Mouse (Mus musculus): Measurements from ENCODE around the gene Spint4. TPM values are rescaled to one million over a fixed set of nuclear protein-coding genes. Genes with fewer than 3 reads are reported as not detected.
"Not testable (repeated sequence)": the region's sequence is repeated elsewhere in the genome, so short reads cannot be mapped to it uniquely, and the experiment has no call there.

Spint4 gene
- polyA plus RNA-seq, 1 experiment: not detected

DNA sequence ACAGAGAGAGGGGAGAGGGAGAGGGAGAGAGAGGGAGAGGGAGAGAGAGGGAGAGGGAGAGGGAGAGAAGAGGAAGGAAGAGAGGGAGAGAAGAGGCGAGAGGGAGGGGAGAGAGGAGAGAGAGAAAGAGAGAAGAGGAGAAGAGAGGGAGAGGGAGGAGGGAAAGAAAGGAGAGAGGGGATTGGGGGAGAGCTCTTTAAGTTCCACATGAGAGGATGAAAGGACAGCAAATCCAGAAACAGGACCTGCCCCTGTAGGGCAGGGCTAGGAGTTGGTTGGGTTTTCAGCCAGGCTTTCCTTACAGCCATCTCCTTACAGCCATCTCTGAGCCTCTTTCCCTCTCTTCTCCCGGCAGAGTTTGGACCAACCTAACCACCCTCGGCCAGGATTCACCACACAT is 13.5 kb upstream of the Spint4 start, which contains the start of gene Wfdc13:
Gene Wfdc13, plus strand, starts transcription at position 301 of the 400 bp plus-strand sequence.
- TF ChIP-seq CTCF (IDR thresholded peaks at IDR 0.05; ENCODE audit: borderline replicate concordance, extremely low read depth, insufficient read depth, insufficient read length) (no peak), POLR2A (IDR thresholded peaks at IDR 0.05; ENCODE audit: borderline replicate concordance, extremely low read depth, insufficient read depth, insufficient read length, poor library complexity, severe bottlenecking) (no peak)
- DNase-seq (ENCODE audit: low read depth): no peak

DNA sequence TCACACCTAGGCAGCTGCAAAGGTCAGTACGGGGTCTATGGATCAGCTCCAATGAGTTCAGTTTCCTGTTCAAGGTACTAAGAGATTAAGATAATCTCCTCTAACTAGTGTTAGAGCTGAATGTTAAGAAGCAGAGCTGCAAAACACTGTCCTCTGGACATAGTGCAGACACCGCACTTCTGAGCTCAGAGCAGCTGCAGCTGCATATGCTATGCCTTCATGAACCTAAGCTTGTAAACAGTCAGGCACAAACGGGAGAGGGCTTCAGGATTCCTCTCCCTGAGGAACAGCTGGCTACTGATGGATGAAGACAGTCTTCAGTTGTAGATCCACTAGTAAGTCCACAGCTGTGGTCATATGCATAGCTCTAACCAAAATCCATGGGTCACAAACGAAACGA is 2.7 kb downstream of the Spint4 start:
- no peak for DNase-seq (ENCODE audit: low read depth)
- no peak for TF ChIP-seq POLR2A (IDR thresholded peaks at IDR 0.05; ENCODE audit: borderline replicate concordance, extremely low read depth, insufficient read depth, insufficient read length, poor library complexity, severe bottlenecking)
- no peak for TF ChIP-seq CTCF (IDR thresholded peaks at IDR 0.05; ENCODE audit: borderline replicate concordance, extremely low read depth, insufficient read depth, insufficient read length)

DNA sequence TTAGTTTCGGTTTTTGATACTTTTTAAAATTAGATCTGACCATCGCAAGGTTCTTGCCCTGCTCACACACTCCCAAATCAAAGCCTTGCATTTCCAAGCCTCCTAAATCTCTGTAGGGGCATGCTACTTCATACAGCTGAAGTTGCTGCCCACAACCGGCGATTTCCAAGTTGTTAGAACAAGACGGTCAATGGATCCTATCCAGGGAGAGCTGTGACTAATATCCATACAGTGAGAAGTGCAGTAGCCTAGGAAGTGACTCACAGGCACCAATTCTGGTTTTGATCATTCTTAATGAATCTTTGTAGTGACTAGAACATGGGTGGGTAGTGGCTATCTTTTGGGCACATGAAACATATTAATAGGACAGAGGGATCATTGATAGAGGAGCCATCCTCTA is 3.5 kb downstream of the Spint4 start:
- no peak for DNase-seq (ENCODE audit: low read depth)
- TF ChIP-seq POLR2A (IDR thresholded peaks at IDR 0.05; ENCODE audit: borderline replicate concordance, extremely low read depth, insufficient read depth, insufficient read length, poor library complexity, severe bottlenecking): no peak
- no peak for TF ChIP-seq CTCF (IDR thresholded peaks at IDR 0.05; ENCODE audit: borderline replicate concordance, extremely low read depth, insufficient read depth, insufficient read length)

DNA sequence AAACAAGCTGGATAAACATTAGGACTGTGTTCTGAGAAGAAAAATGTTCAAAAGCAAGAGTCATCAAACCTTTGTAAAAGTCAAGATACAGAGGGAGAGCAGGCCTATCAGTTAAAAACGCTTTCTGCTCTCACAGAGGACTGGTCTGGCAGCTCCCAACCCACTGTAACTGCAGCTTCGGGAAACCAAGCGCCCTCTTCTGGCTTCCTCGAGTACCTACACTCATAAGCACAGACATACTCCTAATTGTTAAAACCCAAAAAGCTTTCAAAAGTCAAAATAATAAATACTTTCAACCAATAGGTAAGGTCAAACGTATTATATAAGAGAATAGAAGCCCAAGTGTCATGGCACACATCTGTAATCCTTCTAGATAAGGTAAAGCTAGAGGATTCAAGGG is 5.9 kb downstream of the Spint4 start:
- TF ChIP-seq POLR2A (IDR thresholded peaks at IDR 0.05; ENCODE audit: borderline replicate concordance, extremely low read depth, insufficient read depth, insufficient read length, poor library complexity, severe bottlenecking) (no peak), CTCF (IDR thresholded peaks at IDR 0.05; ENCODE audit: borderline replicate concordance, extremely low read depth, insufficient read depth, insufficient read length) (no peak)
- DNase-seq (ENCODE audit: low read depth): no peak

- TF ChIP-seq POLR2A (IDR thresholded peaks at IDR 0.05; ENCODE audit: borderline replicate concordance, extremely low read depth, insufficient read depth, insufficient read length, poor library complexity, severe bottlenecking): no peak
- no peak for DNase-seq (ENCODE audit: low read depth)
These were observed 7.0 kb downstream of the Spint4 start for GRCm38 (mm10) chr2:164705328-164705727.

DNA sequence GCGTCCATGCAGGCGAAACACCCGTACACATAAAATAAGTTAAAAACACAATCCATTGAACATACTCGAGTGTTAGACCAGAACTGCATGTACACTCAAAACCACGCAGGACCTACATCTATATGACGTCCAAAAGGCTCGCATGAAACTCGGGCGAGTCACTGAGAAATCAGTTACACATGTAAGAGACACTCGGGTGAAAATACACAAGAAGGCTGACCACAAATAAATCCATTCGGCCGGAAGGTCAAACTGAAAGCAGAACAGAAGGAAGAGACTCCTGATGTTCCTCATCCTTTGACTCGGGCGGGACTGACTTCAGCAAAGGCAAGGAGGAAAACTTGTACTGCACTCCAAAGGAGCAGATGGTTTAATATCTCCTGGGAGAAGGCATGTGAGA is 7.7 kb downstream of the Spint4 start:
- no peak for TF ChIP-seq CTCF (IDR thresholded peaks at IDR 0.05; ENCODE audit: borderline replicate concordance, extremely low read depth, insufficient read depth, insufficient read length)
- no peak for TF ChIP-seq POLR2A (IDR thresholded peaks at IDR 0.05; ENCODE audit: borderline replicate concordance, extremely low read depth, insufficient read depth, insufficient read length, poor library complexity, severe bottlenecking)
- DNase-seq (ENCODE audit: low read depth): no peak

GRCm38 (mm10) chr2:164715005-164715404 is 16.7 kb downstream of the Spint4 start, which contains the start of gene Spint5:
TSS of gene Spint5 (plus strand) at chr2:164715305.
- DNase-seq (ENCODE audit: low read depth): no peak
- TF ChIP-seq POLR2A (IDR thresholded peaks at IDR 0.05; ENCODE audit: borderline replicate concordance, extremely low read depth, insufficient read depth, insufficient read length, poor library complexity, severe bottlenecking) (no peak), CTCF (IDR thresholded peaks at IDR 0.05; ENCODE audit: borderline replicate concordance, extremely low read depth, insufficient read depth, insufficient read length) (no peak)

DNA sequence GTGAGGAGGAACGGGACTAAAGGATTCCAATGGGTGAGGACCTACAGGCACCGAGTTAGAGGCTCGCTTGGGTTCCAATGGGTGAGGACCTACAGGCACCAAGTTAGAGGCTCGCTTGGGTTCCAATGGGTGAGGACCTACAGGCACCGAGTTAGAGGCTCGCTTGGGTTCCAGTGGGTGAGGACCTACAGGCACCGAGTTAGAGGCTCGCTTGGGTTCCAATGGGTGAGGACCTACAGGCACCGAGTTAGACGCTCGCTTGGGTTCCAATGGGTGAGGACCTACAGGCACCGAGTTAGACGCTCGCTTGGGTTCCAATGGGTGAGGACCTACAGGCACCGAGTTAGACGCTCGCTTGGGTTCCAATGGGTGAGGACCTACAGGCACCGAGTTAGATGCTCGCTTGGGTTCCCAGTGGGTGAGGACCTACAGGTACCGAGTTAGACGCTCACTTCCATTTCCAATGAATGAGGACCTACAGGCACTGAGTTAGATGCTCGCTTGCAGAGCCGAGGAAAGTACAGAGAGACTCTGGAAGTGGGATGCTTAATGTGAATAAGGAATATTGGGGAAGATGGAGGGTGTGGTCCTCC is 18.0 kb downstream of the Spint4 start:
- DNase-seq (ENCODE audit: low read depth): not testable (repeated sequence)

DNA sequence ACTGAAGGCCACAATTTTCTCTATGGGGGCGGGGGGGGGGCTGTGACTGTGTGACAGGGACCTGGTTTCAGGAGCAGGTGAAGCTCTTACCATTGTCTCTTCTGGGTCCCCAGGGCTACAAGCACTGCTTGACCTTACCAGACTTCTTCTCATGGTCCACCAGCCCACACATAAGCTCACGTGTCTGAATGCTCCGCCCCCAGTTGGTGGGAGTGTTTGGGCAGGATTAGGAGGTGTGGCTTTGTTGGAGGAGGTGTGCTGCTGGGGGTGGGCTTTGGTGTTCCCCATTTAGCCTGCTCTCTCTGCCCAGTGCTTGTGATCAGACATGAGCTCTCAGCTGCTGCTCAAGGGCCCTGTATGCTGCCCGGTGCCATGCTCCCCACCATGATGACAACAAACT is 25.0 kb downstream of the Spint4 start:
- no peak for DNase-seq (ENCODE audit: low read depth)
- TF ChIP-seq POLR2A (IDR thresholded peaks at IDR 0.05; ENCODE audit: borderline replicate concordance, extremely low read depth, insufficient read depth, insufficient read length, poor library complexity, severe bottlenecking) (no peak), CTCF (IDR thresholded peaks at IDR 0.05; ENCODE audit: borderline replicate concordance, extremely low read depth, insufficient read depth, insufficient read length) (no peak)

DNA sequence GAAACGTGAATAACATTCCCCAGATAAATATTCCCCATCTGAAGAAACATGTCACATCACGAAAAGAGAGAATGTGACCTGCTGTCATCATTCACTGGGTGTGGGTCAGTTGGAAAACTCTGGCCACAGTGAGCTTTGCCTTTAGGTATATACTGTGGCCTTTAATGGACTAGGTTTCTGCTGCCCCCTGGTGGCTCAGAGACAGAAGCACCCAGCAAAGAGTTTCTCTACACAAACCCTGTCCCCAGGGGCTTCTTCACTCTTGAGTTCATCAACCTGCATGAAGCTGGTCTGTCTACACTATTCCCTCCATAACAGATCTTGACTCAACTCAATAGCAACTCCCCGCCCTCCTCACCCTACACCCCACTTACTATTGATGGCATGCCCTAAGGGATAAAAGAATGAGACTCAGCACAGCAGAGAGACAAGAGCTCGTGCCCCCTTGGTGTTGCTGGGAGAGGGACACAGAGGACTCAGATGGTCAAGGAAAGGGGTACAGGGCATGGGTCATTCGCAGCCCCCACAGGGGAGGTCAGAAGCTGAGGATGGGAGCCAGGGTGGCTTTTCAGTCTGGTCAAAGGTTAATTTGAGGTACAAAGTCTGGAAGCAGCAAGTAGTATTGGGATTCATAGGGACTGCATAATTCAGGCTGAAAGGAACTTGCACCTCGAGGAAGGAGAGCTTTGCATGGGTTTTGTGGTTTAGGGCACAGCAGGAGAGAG is 27.8 kb downstream of the Spint4 start:
- peak; percentile 75 for DNase-seq (ENCODE audit: low read depth)
- TF ChIP-seq CTCF (IDR thresholded peaks at IDR 0.05; ENCODE audit: borderline replicate concordance, extremely low read depth, insufficient read depth, insufficient read length): peak; percentile 80
- TF ChIP-seq POLR2A (IDR thresholded peaks at IDR 0.05; ENCODE audit: borderline replicate concordance, extremely low read depth, insufficient read depth, insufficient read length, poor library complexity, severe bottlenecking): no peak

DNA sequence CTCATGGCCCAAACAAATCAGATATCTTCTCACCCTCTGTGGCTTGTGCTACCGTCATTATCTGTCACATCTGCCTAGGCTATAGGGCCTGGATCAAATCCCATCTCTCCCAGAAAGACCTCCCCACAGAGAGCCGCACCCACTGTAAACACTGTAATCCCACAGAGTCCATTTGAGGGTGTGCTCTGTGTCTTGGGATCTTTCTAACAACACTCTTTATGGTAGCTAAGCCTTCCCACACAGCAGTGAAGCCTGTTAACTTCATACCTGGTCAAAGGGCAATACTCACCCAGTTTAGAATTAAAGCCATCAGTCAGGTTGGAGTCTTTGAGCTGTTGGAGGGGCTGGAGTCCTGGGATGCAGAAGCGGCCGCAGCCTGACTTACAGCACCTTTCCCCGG is 33.4 kb downstream of the Spint4 start:
- DNase-seq (ENCODE audit: low read depth): no peak
- TF ChIP-seq CTCF (IDR thresholded peaks at IDR 0.05; ENCODE audit: borderline replicate concordance, extremely low read depth, insufficient read depth, insufficient read length) (no peak), POLR2A (IDR thresholded peaks at IDR 0.05; ENCODE audit: borderline replicate concordance, extremely low read depth, insufficient read depth, insufficient read length, poor library complexity, severe bottlenecking) (no peak)

- TF ChIP-seq POLR2A (IDR thresholded peaks at IDR 0.05; ENCODE audit: borderline replicate concordance, extremely low read depth, insufficient read depth, insufficient read length, poor library complexity, severe bottlenecking) (no peak), CTCF (IDR thresholded peaks at IDR 0.05; ENCODE audit: borderline replicate concordance, extremely low read depth, insufficient read depth, insufficient read length) (no peak)
- DNase-seq (ENCODE audit: low read depth): no peak
These were observed 35.0 kb downstream of the Spint4 start for GRCm38 (mm10) chr2:164733259-164733658.
